Mouse (Mus musculus) kidney, postnatal 25 days (tissue): ENCODE data around the gene Myh7b.
A peak's percentile ranks its signal among the peaks of the same experiment; 100 is the strongest.

ENCODE experiments used
- DNase-seq, 2 experiments: peaks; one replicate each; pipeline ENCODE4 v3.0.0; 2021; ENCODE audit warnings: mixed read lengths in 2 of 2

The Myh7b gene

GRCm38 (mm10) chr2:155610978-155611377 lies at the start of gene Myh7b:
Gene Myh7b (plus strand): TSS chr2:155611212.
- DNase-seq: no peak

GRCm38 (mm10) chr2:155562209-155562608 lies 48.8 kb upstream of the Myh7b start:
- DNase-seq: no peak

GRCm38 (mm10) chr2:155562934-155563333 lies 48.1 kb upstream of the Myh7b start:
- DNase-seq: no peak

- no peak for DNase-seq
These were observed 43.3 kb upstream of the Myh7b start for GRCm38 (mm10) chr2:155567751-155568150.

GRCm38 (mm10) chr2:155569223-155569807 lies 41.7 kb upstream of the Myh7b start:
- DNase-seq: peak in 1 of 2 experiments; percentile 54

GRCm38 (mm10) chr2:155573001-155573400 lies 38.0 kb upstream of the Myh7b start:
- DNase-seq: no peak

GRCm38 (mm10) chr2:155573996-155574395 lies 37.0 kb upstream of the Myh7b start:
- no peak for DNase-seq

GRCm38 (mm10) chr2:155574700-155575099 lies 36.3 kb upstream of the Myh7b start:
- DNase-seq: peak; percentile 91 to 95

- DNase-seq: no peak
These were observed 34.4 kb upstream of the Myh7b start for GRCm38 (mm10) chr2:155576656-155577055.

- no peak for DNase-seq
These were observed 30.7 kb upstream of the Myh7b start for GRCm38 (mm10) chr2:155580331-155580730.

- peak in 1 of 2 experiments; percentile 44 for DNase-seq
These were observed 28.5 kb upstream of the Myh7b start for GRCm38 (mm10) chr2:155582384-155582995.

- peak; percentile 27 to 68 for DNase-seq
These were observed 28.0 kb upstream of the Myh7b start for GRCm38 (mm10) chr2:155582996-155583395.

- peak; percentile 73 to 88 for DNase-seq
These were observed 27.0 kb upstream of the Myh7b start for GRCm38 (mm10) chr2:155583927-155584530.

GRCm38 (mm10) chr2:155585082-155585481 lies 25.9 kb upstream of the Myh7b start:
- DNase-seq: no peak

- peak; percentile 70 to 83 for DNase-seq
These were observed 25.5 kb upstream of the Myh7b start for GRCm38 (mm10) chr2:155585486-155585885.

GRCm38 (mm10) chr2:155588136-155588535 lies 22.9 kb upstream of the Myh7b start:
- no peak for DNase-seq

GRCm38 (mm10) chr2:155589521-155589920 lies 21.5 kb upstream of the Myh7b start:
- peak; percentile 53 to 74 for DNase-seq

- peak; percentile 48 to 60 for DNase-seq
These were observed 20.1 kb upstream of the Myh7b start for GRCm38 (mm10) chr2:155590876-155591275.

- peak; percentile 64 to 73 for DNase-seq
These were observed 19.3 kb upstream of the Myh7b start for GRCm38 (mm10) chr2:155591676-155592075.

GRCm38 (mm10) chr2:155592137-155592853 lies 18.7 kb upstream of the Myh7b start, which contains the start of gene Gss:
Gene Gss (minus strand): TSS chr2:155592810.
- peak; percentile 99 for DNase-seq

GRCm38 (mm10) chr2:155592854-155593283 lies 18.1 kb upstream of the Myh7b start:
- no peak for DNase-seq

- DNase-seq: no peak
These were observed 15.5 kb upstream of the Myh7b start for GRCm38 (mm10) chr2:155595516-155595915.

GRCm38 (mm10) chr2:155603707-155604106 lies 7.3 kb upstream of the Myh7b start:
- peak; percentile 39 to 58 for DNase-seq
